Mouse (Mus musculus): ENCODE data around the gene Sars2. TPM values are rescaled to one million over a fixed set of nuclear protein-coding genes. Genes with fewer than 3 reads are reported as not detected.

The Sars2 gene
- total and polyA plus RNA-seq, 3 experiments: 10.5 to 24.9 (median 17.1) TPM

- TF ChIP-seq POLR2AphosphoS2 (IDR thresholded peaks at IDR 0.05; ENCODE audit: low read depth, low read length): no peak
- peak; percentile 10; the same call in 1 of the 2 replicates for TF ChIP-seq MAX (IDR thresholded peaks at IDR 0.05; ENCODE audit: low read length)
- no peak for TF ChIP-seq ZKSCAN1 (IDR thresholded peaks at IDR 0.05; ENCODE audit: borderline replicate concordance, low read depth, low read length)
- no peak for TF ChIP-seq PAX5 (IDR thresholded peaks at IDR 0.05; ENCODE audit: low read length)
- no peak for TF ChIP-seq GABPA (IDR thresholded peaks at IDR 0.05; ENCODE audit: insufficient replicate concordance, low read depth, low read length)
- TF ChIP-seq USF1 (IDR thresholded peaks at IDR 0.05; ENCODE audit: low read depth, low read length): no peak
- TF ChIP-seq ETS1 (conservative IDR thresholded peaks at IDR 0.05; ENCODE audit: low read depth, low read length): peak; percentile 97
- TF ChIP-seq HCFC1 (IDR thresholded peaks at IDR 0.05; ENCODE audit: low read depth, low read length): peak; percentile 11; the same call in 1 of the 2 replicates
- TF ChIP-seq MEF2A (IDR thresholded peaks at IDR 0.05; ENCODE audit: borderline replicate concordance, low read depth, low read length): peak; percentile 93
- TF ChIP-seq RCOR1 (conservative IDR thresholded peaks at IDR 0.05; ENCODE audit: low read depth, low read length): peak; percentile 96
- TF ChIP-seq ZC3H11A (IDR thresholded peaks at IDR 0.05; ENCODE audit: low read depth, low read length): no peak
These were observed 39.1 kb downstream of the Sars2 start (continued) for GRCm38 (mm10) chr7:28780857-28781256.

DNA sequence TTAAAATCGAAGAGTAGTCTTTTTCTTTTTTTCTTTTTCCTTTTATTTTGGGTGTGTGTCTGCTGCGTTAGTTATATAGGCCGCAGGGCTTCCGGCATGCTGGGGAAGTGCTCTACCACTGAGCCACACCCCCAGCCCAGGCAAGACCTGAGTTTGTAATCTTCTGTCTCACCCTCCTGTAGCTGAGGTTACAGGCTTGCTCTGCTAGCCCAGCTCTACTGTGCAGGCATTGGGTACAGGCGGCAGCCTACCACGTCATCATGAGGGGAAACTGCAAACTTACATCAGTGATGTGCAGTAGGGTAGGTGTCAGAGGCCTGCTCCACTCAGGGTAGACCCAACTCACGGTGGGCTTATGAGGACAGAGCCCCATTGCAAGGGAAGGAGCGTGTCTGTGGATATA, 39.5 kb downstream of the Sars2 start:
- peak overlapping the region; percentile 99 for H3K27ac ChIP-seq (ENCODE audit: insufficient read depth, low read depth)
- peak overlapping the region; percentile 64 for H3K9ac ChIP-seq (ENCODE audit: insufficient read depth, low read depth)
- peak; percentile 85 for DNase-seq (ENCODE audit: extremely low read depth)
- no peaks in the 10 kb centered on the region for H3K27me3 ChIP-seq (replicated peaks)
- no peaks in the 10 kb centered on the region for H3K9me3 ChIP-seq (replicated peaks; ENCODE audit: low read length)
- dilution Hi-C loops (cut with MboI; ENCODE audit: extremely low pct_ligation_motif_present, extremely low pct_unique_long_range_greater_than_20kb, low sequenced_read_pairs) (no loop called here), in situ Hi-C loops (cut with MboI; ENCODE audit: low pct_ligation_motif_present, low pct_unique_long_range_greater_than_20kb, low sequenced_read_pairs) (loop anchor here (25.0 kb wide), 1 partner anchor 256 kb away; no protein-coding TSS in a partner anchor)
- H3K4me2 ChIP-seq (ENCODE audit: insufficient read depth, low read depth, poor library complexity, severe bottlenecking): peak overlapping the region; percentile 56
- peaks cover 37 to 74% of the 10 kb centered on the region in 2 experiments for H3K4me1 ChIP-seq (ENCODE audit: control insufficient read depth in 1 of 2, insufficient read depth in 2 of 2)
- peaks cover 34 to 71% of the 10 kb centered on the region in 2 experiments for H3K36me3 ChIP-seq (replicated peaks in 1 of 2; ENCODE audit: control insufficient read depth in 1 of 2, insufficient read depth in 1 of 2, low read length in 1 of 2)
- peak overlapping the region; percentile 20 to 31 (median 27) for H3K4me3 ChIP-seq (replicated peaks in 1 of 3; ENCODE audit: low read depth in 2 of 3, low read length in 2 of 3, poor library complexity in 1 of 3)
- no peaks in the 10 kb centered on the region for H3K79me2 ChIP-seq (replicated peaks; ENCODE audit: control insufficient read depth, extremely low read depth, insufficient read depth, poor library complexity, severe bottlenecking)
- TF ChIP-seq E2F4 (IDR thresholded peaks at IDR 0.05; ENCODE audit: insufficient replicate concordance, low read depth, low read length): no peak
- no peak for TF ChIP-seq USF1 (IDR thresholded peaks at IDR 0.05; ENCODE audit: low read depth, low read length)
- no peak; the same call in 1 of the 2 replicates for TF ChIP-seq MYC (IDR thresholded peaks at IDR 0.05; ENCODE audit: low read depth, low read length)
- no peak for TF ChIP-seq MEF2A (IDR thresholded peaks at IDR 0.05; ENCODE audit: borderline replicate concordance, low read depth, low read length)
- TF ChIP-seq MAZ (IDR thresholded peaks at IDR 0.05; ENCODE audit: low read depth, low read length): no peak
- peak; percentile 58 for TF ChIP-seq MXI1 (IDR thresholded peaks at IDR 0.05; ENCODE audit: low read depth, low read length)
- TF ChIP-seq KAT2A (IDR thresholded peaks at IDR 0.05; ENCODE audit: insufficient replicate concordance, low read length): no peak
- no peak for TF ChIP-seq CHD2 (IDR thresholded peaks at IDR 0.05; ENCODE audit: low read length)
- TF ChIP-seq CHD1 (IDR thresholded peaks at IDR 0.05; ENCODE audit: low read depth, low read length): no peak; the same call in 1 of the 2 replicates
- no peak for TF ChIP-seq ZC3H11A (IDR thresholded peaks at IDR 0.05; ENCODE audit: low read depth, low read length)
- no peak for TF ChIP-seq UBTF (IDR thresholded peaks at IDR 0.05; ENCODE audit: low read depth, low read length)
- TF ChIP-seq POLR2AphosphoS2 (IDR thresholded peaks at IDR 0.05; ENCODE audit: low read depth, low read length): 0 out of 2 replicates have a peak, but pooled peaks have one; percentile 12
- TF ChIP-seq RCOR1 (conservative IDR thresholded peaks at IDR 0.05; ENCODE audit: low read depth, low read length): no peak
- TF ChIP-seq TCF12 (IDR thresholded peaks at IDR 0.05; ENCODE audit: low read depth, low read length): 0 out of 2 replicates have a peak, but pooled peaks have one; percentile 13
- TF ChIP-seq NELFE (IDR thresholded peaks at IDR 0.05; ENCODE audit: low read depth, low read length): peak; percentile 48; the same call in 1 of the 2 replicates
- TF ChIP-seq ZNF384 (IDR thresholded peaks at IDR 0.05; ENCODE audit: low read depth, low read length): no peak
- TF ChIP-seq POLR2A (IDR thresholded peaks at IDR 0.05; ENCODE audit: low read depth, low read length): peak; percentile 53
- no peak for TF ChIP-seq BHLHE40 (IDR thresholded peaks at IDR 0.05; ENCODE audit: low read depth, low read length)
- peak; percentile 52 for TF ChIP-seq SIN3A (IDR thresholded peaks at IDR 0.05; ENCODE audit: low read length)
- TF ChIP-seq ELF1 (IDR thresholded peaks at IDR 0.05; ENCODE audit: low read depth, low read length): peak; percentile 76
- no peak for TF ChIP-seq GABPA (IDR thresholded peaks at IDR 0.05; ENCODE audit: insufficient replicate concordance, low read depth, low read length)
- no peak for TF ChIP-seq NRF1 (IDR thresholded peaks at IDR 0.05; ENCODE audit: low read depth, low read length)
- TF ChIP-seq USF2 (conservative IDR thresholded peaks at IDR 0.05; ENCODE audit: low read depth, low read length): no peak
- TF ChIP-seq IRF4 (IDR thresholded peaks at IDR 0.05; ENCODE audit: low read depth, low read length): no peak
- TF ChIP-seq ZKSCAN1 (IDR thresholded peaks at IDR 0.05; ENCODE audit: borderline replicate concordance, low read depth, low read length): no peak
- peak; percentile 70 for TF ChIP-seq MAX (IDR thresholded peaks at IDR 0.05; ENCODE audit: low read length)
- TF ChIP-seq SMC3 (IDR thresholded peaks at IDR 0.05; ENCODE audit: low read depth, low read length): no peak
- TF ChIP-seq PAX5 (IDR thresholded peaks at IDR 0.05; ENCODE audit: low read length): no peak
- TF ChIP-seq JUND (conservative IDR thresholded peaks at IDR 0.05; ENCODE audit: low read depth, low read length): no peak
- 0 out of 2 replicates have a peak, but pooled peaks have one; percentile 37 for TF ChIP-seq TBP (conservative IDR thresholded peaks at IDR 0.05; ENCODE audit: low read depth, low read length)
- TF ChIP-seq RAD21 (IDR thresholded peaks at IDR 0.05; ENCODE audit: low read depth, low read length): no peak
- TF ChIP-seq CTCF (conservative IDR thresholded peaks at IDR 0.05 in 1 of 2, IDR thresholded peaks at IDR 0.05 in 1 of 2; ENCODE audit: low read depth in 2 of 2, low read length in 2 of 2): no peak
- TF ChIP-seq HCFC1 (IDR thresholded peaks at IDR 0.05; ENCODE audit: low read depth, low read length): 0 out of 2 replicates have a peak, but pooled peaks have one; percentile 20
- TF ChIP-seq ZMIZ1 (IDR thresholded peaks at IDR 0.05; ENCODE audit: low read depth, low read length): no peak

Data from CH12.LX (cell line).